Mouse (Mus musculus): ENCODE data around the gene Gm10037.

- TF ChIP-seq CTCF (IDR thresholded peaks at IDR 0.05; ENCODE audit: control insufficient read depth, insufficient read depth, low read length) = no peak
- TF ChIP-seq POLR2A (IDR thresholded peaks at IDR 0.05; ENCODE audit: borderline replicate concordance, control insufficient read depth, low read depth, low read length) = no peak
These were observed 12.3 kb upstream of the Gm10037 start for GRCm38 (mm10) chr13:67818636-67819035.
